Mouse (Mus musculus): Measurements from ENCODE around the gene Slamf8.

The Slamf8 gene

DNA sequence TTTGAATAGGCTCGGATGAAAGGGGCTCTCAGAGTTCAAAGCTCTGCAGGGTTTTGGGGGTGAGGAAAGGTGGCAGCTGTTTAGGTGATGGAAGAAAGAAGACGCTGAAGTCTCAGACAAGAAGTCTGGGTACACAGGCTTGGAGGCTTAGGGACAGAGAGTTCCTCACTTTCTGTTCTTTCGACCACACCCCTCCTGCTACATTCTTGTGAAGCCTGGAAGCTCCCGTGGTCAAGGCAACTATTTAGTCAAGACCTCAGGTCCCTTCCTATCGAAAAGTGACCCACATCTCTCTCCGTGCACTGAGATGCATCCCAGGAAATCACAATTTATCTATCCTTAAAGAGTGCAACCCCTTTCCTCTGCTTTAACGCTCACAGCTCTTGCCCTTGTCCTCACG, 40.7 kb downstream of the Slamf8 start:
- in situ Hi-C loops (cut with MboI; ENCODE audit: low pct_unique_long_range_greater_than_20kb in 1 of 2, low sequenced_read_pairs in 2 of 2, unreplicated experiment in 1 of 2): no loop called here

DNA sequence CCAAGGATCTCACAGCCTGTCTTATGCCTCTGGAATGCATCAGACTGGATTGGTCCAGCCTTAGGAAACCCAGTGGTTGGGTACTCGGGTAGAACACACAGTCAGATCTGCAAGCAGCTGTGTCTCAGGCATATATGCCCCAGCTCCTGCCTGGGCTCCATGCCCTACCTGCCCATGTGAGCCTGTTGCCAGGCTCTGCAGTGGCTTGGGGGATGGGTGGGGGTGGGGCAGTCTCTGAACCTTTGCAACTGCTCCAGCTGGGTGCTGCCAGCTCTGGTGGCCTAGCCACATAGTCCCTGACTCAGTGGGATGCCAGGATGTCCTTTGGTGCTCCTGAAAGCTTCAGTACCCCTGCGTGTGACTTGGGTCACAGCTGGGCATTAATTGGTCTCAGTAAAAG, 41.1 kb downstream of the Slamf8 start:
- in situ Hi-C loops (cut with MboI; ENCODE audit: low pct_unique_long_range_greater_than_20kb in 1 of 2, low sequenced_read_pairs in 2 of 2, unreplicated experiment in 1 of 2): no loop called here

DNA sequence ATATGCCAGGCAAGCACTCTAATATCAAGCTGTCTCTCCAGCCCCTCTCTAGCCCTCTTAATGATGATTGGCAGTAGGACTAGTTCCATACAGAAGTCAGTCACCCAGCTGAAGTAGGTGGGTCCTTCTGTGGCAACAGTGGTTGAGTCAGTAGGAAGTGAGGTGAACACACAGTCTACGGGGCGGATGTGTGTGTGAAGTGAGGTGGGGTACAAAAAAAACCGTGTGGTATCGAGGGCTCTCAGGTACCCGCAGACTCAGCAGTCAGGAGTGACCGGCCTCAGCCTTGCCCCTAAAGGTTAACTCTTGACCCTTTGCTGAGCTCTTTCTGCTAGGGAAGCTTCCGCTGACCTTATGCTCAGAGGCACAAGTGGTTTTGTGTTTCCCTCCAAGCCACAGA, 41.9 kb downstream of the Slamf8 start:
- in situ Hi-C loops (cut with MboI; ENCODE audit: low pct_unique_long_range_greater_than_20kb in 1 of 2, low sequenced_read_pairs in 2 of 2, unreplicated experiment in 1 of 2): no loop called here

DNA sequence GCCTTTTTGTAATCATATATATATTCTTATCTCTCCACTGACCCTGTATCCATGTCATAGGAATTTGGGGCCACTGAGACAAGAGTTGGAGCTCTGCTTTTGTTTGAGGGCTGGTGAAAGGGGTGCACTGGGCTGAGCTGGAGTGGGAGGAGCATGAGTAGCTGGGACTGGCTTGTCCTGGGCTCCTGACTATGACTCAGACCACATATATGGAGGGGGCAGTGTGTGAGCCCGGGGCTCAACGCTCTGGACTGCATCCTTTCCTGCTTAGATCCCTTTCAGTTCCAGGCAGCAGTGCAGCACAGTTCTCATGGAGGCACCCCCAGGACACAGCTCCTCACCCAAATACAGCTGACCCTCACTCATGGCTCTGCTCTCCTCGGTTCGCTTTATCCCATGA, 44.3 kb downstream of the Slamf8 start:
- in situ Hi-C loops (cut with MboI; ENCODE audit: low pct_unique_long_range_greater_than_20kb in 1 of 2, low sequenced_read_pairs in 2 of 2, unreplicated experiment in 1 of 2): no loop called here

- in situ Hi-C loops (cut with MboI; ENCODE audit: low pct_unique_long_range_greater_than_20kb in 1 of 2, low sequenced_read_pairs in 2 of 2, unreplicated experiment in 1 of 2): no loop called here
Observed at GRCm38 (mm10) chr1:172540283-172540820, 50.0 kb downstream of the Slamf8 start.

DNA sequence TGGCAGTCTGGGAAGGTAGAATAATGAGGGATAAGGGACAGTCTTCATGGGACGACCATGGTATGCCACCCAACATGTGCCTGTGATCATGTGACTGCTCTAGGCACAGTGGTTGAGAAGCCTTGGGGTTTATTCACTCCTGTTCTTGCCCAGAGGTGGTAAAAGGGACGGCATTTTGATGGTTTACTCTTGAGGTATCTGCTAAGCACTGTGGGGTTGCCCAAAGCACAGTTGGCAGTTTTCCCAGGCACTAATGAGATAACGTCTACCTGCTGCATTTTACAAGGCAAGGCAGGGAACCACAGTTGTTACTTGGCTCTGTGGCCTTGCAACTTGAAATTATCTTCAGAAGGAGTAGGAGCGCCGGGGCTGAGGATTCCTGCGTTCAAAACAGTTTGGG, 50.5 kb downstream of the Slamf8 start:
- in situ Hi-C loops (cut with MboI; ENCODE audit: low pct_unique_long_range_greater_than_20kb in 1 of 2, low sequenced_read_pairs in 2 of 2, unreplicated experiment in 1 of 2): no loop called here

DNA sequence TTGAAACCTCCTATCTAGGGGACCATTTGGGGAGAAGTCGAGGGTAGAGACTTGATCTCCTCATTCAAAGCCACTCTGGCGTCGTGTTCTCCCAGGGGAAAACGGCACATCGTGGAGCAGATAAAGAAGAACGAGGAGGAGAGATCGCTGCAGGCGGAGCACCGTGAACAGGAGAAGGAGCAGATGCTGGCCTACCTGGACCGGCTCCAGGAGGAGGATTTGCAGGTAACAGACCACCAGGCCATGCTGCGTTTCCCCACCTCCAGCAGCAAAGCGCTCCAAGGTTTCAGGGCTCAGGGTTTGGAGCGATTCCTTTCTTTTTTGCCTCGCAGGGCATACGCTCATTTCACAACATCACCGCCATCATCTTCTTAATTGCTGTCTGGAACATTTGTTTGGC, 55.3 kb downstream of the Slamf8 start:
- in situ Hi-C loops (cut with MboI; ENCODE audit: low pct_unique_long_range_greater_than_20kb in 1 of 2, low sequenced_read_pairs in 2 of 2, unreplicated experiment in 1 of 2): no loop called here

GRCm38 (mm10) chr1:172532551-172532950, 57.8 kb downstream of the Slamf8 start:
- in situ Hi-C loops (cut with MboI; ENCODE audit: low pct_unique_long_range_greater_than_20kb in 1 of 2, low sequenced_read_pairs in 2 of 2, unreplicated experiment in 1 of 2): no loop called here
